Mouse (Mus musculus) urinary bladder, adult 2 months (tissue): Measurements from ENCODE around the gene Pnldc1. TPM values are rescaled to one million over a fixed set of nuclear protein-coding genes. Genes with fewer than 3 reads are reported as not detected.
A peak's percentile ranks its signal among the peaks of the same experiment; 100 is the strongest.
"Not testable (repeated sequence)": the region's sequence is repeated elsewhere in the genome, so short reads cannot be mapped to it uniquely, and the experiment has no call there.

Source experiments
- DNase-seq: peaks from one replicate; pipeline ENCODE4 v3.0.0; 2022; ENCODE audit warnings: low spot score
- polyA plus RNA-seq: library from polyadenylated mRNA; depleted of rRNA; stranded (reverse); fragments of >200 nt; gene quantifications from 2 replicates; pipeline ENCODE4 v1.2.3, GENCODE M21; 2012

The Pnldc1 gene
- polyA plus RNA-seq, 1 experiment, result 1.3 TPM

- no peak for DNase-seq
Measured at GRCm38 (mm10) chr17:12906436-12906835, 3.6 kb downstream of the Pnldc1 start.

DNA sequence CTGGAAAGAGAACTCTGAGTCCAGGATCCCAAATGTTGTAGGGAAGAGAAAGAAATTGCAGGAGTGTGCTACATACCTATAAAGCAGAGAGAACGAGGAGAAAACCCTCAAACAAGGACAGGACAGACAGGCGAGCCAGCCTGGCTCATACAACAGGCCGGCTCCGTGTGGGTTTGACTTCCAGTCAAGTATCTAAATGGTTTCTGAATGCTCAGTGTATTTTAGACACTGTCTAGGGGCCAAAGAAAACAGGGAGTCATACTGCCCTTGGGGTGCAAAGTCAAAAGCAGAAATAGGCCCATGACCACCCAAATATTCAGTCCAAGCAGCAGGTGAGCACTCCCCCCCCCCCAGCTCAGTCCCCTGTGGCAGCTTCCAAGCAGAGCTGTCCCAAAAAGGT is 4.2 kb downstream of the Pnldc1 start:
- DNase-seq, result no peak

DNA sequence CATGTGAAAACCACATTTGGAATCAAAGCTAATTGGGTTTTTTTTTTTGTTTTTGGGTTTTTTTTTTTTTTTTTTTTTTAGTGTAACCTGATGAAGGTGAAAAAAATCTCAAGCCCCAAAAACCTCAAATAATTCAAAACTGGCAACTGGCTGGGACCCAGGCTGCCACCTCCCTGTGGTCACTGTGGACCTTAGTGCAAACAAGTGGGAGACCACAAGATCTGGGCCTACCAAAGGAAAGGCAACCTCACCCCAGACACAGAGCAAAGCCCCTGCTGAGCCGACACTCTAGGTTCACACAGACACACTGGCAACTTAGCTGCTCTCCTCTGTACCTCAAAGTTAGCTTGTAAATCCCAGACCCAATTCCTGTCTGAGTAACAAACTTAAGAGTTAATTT is 5.7 kb downstream of the Pnldc1 start:
- DNase-seq, result no peak

DNA sequence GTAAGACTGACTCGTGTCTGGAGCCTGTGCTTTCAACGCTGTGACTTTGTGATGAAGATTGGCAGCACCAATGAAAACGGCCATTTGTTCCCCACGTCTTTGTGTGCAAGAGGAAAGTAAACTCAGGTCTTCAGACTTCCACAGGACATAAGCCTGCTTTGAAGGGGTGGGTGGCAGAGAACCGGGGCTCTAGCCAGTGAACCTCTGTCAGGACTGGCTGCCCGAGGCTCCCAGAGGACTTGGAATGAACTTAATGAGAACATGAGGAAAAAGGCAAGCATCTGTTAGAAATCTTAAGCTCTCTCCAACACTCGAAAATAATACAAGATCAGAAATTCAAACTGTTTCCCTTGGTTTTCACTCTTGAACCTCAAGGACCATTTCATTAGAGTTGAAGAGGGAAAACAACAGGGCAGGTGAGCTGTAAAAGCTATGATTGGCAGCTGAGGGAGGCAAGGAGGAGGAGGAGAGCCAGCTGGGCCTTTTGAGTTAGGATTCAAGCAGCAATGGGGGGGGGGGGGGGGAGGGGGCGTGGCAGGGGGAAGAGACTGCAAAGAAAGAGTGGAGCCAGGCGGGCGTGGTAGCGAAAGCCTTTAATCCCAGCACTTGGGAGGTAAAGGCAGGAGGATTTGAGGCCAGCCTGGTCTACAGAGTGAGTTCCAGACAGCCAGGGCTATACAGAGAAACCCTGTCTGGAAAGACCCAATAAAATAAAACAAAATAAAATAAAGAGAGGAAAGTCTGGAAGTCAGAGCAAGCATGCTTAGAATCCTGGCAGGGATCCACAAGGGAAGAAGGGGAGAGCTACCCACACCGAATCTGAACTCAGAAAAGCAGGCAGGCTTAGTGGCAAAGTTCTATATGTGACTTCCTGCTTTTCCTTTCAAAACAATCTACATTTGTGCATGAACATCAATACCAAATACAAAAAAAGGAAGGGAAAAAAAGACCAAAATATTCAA is 6.4 kb downstream of the Pnldc1 start:
- no peak for DNase-seq

- DNase-seq, result no peak
Measured at GRCm38 (mm10) chr17:12902291-12902690, 7.7 kb downstream of the Pnldc1 start.

DNA sequence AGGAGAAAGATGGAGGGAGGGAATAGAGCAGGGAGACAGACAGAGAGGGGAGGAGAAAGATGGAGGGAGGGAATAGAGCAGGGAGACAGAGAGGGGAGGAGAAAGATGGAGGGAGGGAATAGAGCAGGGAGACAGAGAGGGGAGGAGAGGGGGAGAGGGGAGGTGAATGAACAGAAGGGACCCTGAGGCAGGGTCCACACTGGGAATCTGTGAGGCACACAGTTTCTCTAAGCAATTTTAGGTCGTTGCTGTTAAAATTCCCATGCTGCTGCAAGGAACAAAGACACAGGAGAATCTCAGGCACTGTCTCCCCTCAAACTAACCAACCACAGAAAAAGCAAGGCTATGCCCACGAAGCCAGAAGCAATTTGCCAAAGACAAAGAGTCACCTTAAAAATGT is 11.4 kb downstream of the Pnldc1 start:
- DNase-seq, result not testable (repeated sequence)

- no peak for DNase-seq
Measured at GRCm38 (mm10) chr17:12897674-12898073, 12.4 kb downstream of the Pnldc1 start.

DNA sequence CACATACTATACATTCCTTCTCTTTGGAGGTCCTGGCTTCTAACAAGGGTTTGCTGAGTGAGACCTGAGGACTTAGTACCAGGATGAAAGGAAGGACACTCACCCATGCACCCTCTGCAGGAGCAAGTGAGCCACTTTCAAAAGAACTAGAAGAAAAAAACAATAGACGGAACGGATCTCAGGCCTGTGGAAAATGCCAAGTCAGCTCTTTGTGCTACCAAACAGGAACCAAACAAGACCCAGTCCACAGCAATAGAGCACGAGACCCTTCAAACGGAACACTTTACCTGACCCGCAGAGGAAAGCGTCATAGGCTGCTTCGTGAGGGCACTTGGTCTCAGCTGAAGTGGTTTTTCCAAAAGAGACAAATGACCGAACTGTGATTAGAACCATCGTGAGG is 18.0 kb downstream of the Pnldc1 start:
- no peak for DNase-seq

DNA sequence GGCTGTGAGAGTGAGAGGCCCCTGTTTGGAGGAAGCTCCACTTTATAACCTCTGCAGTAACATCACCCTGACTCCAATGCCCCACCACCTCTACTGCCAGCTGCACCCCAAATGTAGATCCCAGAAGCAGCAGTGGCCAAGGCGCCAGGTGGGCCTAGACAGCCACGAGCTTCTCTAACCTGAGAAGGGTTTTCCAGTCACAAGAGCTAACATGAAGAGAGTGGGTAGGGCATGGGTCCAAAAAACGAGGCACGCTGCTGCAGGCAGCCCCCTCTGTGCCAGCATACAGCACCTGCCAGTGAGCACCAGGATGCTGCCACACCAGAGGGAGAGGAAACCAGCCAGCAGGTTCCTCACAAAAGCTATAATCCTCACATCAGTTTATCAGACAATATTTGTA is 19.0 kb downstream of the Pnldc1 start:
- no peak for DNase-seq

GRCm38 (mm10) chr17:12887021-12887775 is 22.8 kb downstream of the Pnldc1 start:
- no peak for DNase-seq

GRCm38 (mm10) chr17:12886620-12887019 is 23.4 kb downstream of the Pnldc1 start:
- DNase-seq, result no peak

GRCm38 (mm10) chr17:12881216-12881615 is 28.8 kb downstream of the Pnldc1 start:
- no peak for DNase-seq

GRCm38 (mm10) chr17:12880178-12880577 is 29.9 kb downstream of the Pnldc1 start:
- peak; percentile 48 for DNase-seq

DNA sequence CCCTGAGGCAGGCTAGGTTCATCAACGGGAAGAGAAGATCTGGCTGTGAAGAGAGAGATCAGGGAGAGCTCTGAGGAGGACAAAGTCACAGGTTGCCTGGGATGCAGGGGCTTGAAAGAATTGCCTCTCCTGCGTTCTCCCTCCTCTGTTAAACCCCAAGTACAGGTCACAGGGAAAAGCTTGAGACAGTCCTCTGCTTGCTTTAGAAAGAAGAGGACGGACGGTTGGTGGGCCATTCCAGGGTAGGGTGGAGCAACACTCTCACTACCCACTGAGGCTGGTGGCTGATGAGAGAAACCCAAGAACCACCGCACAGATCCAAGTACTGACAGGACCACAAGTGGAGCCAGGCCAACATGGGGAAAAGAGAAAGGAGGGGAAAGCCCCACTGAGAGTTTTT is 34.3 kb downstream of the Pnldc1 start, which contains the start of gene Mrgprh:
Gene Mrgprh, plus strand, starts transcription at position 301 of the 400 bp plus-strand sequence.
- DNase-seq, result no peak

DNA sequence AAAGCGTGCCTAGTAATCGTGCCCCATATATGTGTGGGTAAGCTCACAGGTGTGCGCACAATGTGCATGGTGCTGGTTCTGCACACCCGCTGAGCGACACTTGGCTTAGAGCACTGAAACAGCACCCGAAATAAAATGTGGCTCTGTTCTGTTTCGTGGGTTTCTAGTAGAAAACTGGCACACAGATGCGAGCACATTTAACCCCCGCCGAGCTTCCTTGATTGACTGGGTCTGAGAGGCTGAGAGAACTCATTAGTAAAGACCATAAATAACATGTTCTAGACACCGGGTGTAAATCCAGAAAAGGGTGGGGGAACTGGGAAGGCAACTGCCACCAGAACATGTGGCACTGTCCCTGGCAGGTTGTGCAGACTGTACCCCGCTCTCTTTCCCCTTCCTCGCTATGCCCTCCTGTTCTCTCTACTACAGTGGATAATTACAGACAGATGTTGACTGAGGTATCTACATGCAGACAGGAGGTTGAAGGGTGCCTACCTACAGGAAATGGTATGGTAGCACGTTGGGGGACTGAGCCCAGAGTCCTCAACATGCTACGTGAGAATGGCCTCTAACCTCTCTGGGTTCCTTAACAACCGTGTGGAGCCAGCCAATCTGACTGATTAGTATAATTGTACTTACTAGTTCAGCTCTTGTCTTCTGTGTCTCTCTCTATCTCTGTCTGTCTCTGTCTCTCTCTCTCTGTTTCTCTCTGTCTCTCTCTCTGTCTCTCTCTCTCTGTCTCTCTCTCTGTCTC is 37.6 kb downstream of the Pnldc1 start:
- no peak for DNase-seq

- DNase-seq, result no peak
Measured at GRCm38 (mm10) chr17:12868640-12869039, 41.4 kb downstream of the Pnldc1 start.

DNA sequence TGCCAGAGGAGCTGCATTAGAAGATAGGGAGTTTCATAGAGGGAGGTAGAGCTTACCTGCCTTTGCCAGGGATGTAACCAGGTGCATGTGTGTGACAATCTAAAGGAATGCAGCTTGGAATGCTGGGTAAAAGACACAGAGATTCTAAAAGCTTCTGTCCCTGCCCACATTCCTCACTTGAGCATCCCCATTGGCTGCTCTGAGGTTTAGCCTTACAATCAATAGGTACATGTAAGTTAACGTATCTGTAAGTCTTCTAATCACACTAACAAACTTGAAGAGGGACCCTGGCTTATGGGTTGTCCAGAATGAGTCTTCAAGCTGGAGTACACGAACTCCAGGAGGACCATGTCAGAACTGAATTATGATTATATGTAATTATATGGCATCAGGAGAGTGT is 42.0 kb downstream of the Pnldc1 start, which contains the start of gene Mas1:
Gene Mas1, minus strand, starts transcription at position 101 of the 400 bp plus-strand sequence.
- no peak for DNase-seq

DNA sequence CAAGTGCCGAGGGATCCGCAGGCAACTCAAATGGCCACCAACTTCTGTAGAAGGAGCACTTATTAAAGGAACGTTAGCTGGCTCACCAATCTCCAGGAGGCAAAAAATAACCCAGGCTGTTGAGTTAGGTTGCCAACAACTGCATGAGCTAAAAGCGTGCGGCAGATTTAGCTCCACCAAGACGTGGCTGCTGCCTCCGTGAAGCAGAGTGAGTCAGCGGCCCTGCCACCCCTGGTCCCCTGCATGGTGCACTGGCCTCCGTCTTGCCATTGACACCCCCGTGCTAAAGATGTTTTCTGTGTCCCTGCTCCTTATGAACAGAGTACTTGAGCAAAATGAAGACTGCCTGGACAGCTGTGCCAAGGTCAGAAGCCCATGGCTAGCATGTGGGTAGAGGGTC is 43.2 kb downstream of the Pnldc1 start:
- DNase-seq, result no peak

GRCm38 (mm10) chr17:12865407-12865806 is 44.6 kb downstream of the Pnldc1 start:
- DNase-seq, result no peak

GRCm38 (mm10) chr17:12864111-12864510 is 45.9 kb downstream of the Pnldc1 start:
- DNase-seq, result no peak

GRCm38 (mm10) chr17:12859006-12859520 is 51.0 kb downstream of the Pnldc1 start:
- DNase-seq, result no peak

GRCm38 (mm10) chr17:12858072-12858471 is 52.0 kb downstream of the Pnldc1 start:
- no peak for DNase-seq
